Mouse (Mus musculus) lung, embryonic 16.5 days (tissue): ENCODE data around the gene Tex44. TPM values are rescaled to one million over a fixed set of nuclear protein-coding genes. Genes with fewer than 3 reads are reported as not detected.
A peak's percentile ranks its signal among the peaks of the same experiment; 100 is the strongest.

Experiments used
- ATAC-seq: fragments of 200-750 bp; cut with Nextera tagmentation; 2 replicates; pipeline ENCODE4 v1.8.0; 2017; ENCODE audit warnings: low read depth, mild to moderate bottlenecking, moderate library complexity
- H3K27ac ChIP-seq: fragments of 300-500 bp; sonication (generic); 2 replicates; pipeline ENCODE4 v1.5.1; 2014; ENCODE audit warnings: mild to moderate bottlenecking, control low read depth, low read length
- H3K27me3 ChIP-seq: fragments of 300-500 bp; sonication (generic); 2 replicates; pipeline ENCODE4 v1.6.1; 2014; ENCODE audit warnings: low read depth, low read length, mixed read lengths; ENCODE audit not compliant: control insufficient read depth, insufficient read depth
- H3K36me3 ChIP-seq: fragments of 300-500 bp; sonication (generic); 2 replicates; pipeline ENCODE4 v1.6.1; 2014; ENCODE audit warnings: low read length; ENCODE audit not compliant: control insufficient read depth, insufficient read depth
- H3K4me1 ChIP-seq: fragments of 300-500 bp; sonication (generic); replicated peaks from 2 replicates; pipeline ENCODE4 v1.6.1; 2014; ENCODE audit warnings: low read length, mixed read lengths; ENCODE audit not compliant: control insufficient read depth, insufficient read depth
- H3K4me2 ChIP-seq: fragments of 300-500 bp; sonication (generic); 2 replicates; pipeline ENCODE4 v1.6.1; 2014; ENCODE audit warnings: low read depth, low read length, control low read depth
- H3K4me3 ChIP-seq: fragments of 300-500 bp; sonication (generic); 2 replicates; pipeline ENCODE4 v1.5.1; 2014; ENCODE audit warnings: mild to moderate bottlenecking, low read length, control low read depth
- H3K9ac ChIP-seq: fragments of 300-500 bp; sonication (generic); 2 replicates; pipeline ENCODE4 v1.6.1; 2014; ENCODE audit warnings: low read length, control low read depth
- H3K9me3 ChIP-seq: fragments of 300-500 bp; sonication (generic); 2 replicates; pipeline ENCODE4 v1.6.1; 2016; ENCODE audit warnings: low read length; ENCODE audit not compliant: control insufficient read depth
- WGBS: fragments of 180-500 bp; shearing (Covaris S2); extraction: QIAGEN DNeasy Blood & Tissue Kit; methylation state at CpG from one replicate; pipeline ENCODE4 v1.1.7; 2014; 5-methylcytosine and 5-hydroxymethylcytosine counted together
- polyA plus RNA-seq: library from polyadenylated mRNA; unstranded; fragments of >200 nt; fragmentation: Nextera tagmentation; extraction: Ambion mirVana; gene quantifications from 2 replicates; pipeline ENCODE4 v1.2.1, GENCODE M21; 2015

Gene Tex44
- polyA plus RNA-seq, 1 experiment from 2014 or later, result not detected

- no peak overlapping the region for H3K9ac ChIP-seq
- H3K36me3 ChIP-seq, result no peaks in the 10 kb centered on the region
- no peak overlapping the region for H3K4me3 ChIP-seq
- no peaks in the 10 kb centered on the region for H3K27me3 ChIP-seq
- H3K4me1 ChIP-seq, result no peaks in the 10 kb centered on the region
- WGBS, result 72% methylated on average over 5 of the region's 5 CpGs
- no peak overlapping the region for H3K4me2 ChIP-seq
- H3K27ac ChIP-seq, result no peak overlapping the region
- no peak for ATAC-seq
- no peaks in the 10 kb centered on the region for H3K9me3 ChIP-seq
These were observed 11.4 kb upstream of the Tex44 start for GRCm38 (mm10) chr1:86414715-86415114.

- Histone ChIP-seq H3K4me3 (no peak overlapping the region), H3K36me3 (no peaks in the 10 kb centered on the region), H3K4me2 (no peak overlapping the region), H3K27ac (no peak overlapping the region), H3K9ac (no peak overlapping the region), H3K4me1 (no peaks in the 10 kb centered on the region), H3K9me3 (no peaks in the 10 kb centered on the region), H3K27me3 (no peaks in the 10 kb centered on the region)
- whole genome bisulfite sequencing, result 52% methylated on average over 2 of the region's 2 CpGs
- ATAC-seq, result no peak
These were observed 11.0 kb upstream of the Tex44 start for GRCm38 (mm10) chr1:86415144-86415543.

GRCm38 (mm10) chr1:86415612-86416184 lies 10.4 kb upstream of the Tex44 start:
- Histone ChIP-seq H3K27ac (no peak overlapping the region), H3K9me3 (no peaks in the 10 kb centered on the region), H3K4me1 (no peaks in the 10 kb centered on the region), H3K4me3 (no peak overlapping the region), H3K4me2 (no peak overlapping the region), H3K9ac (no peak overlapping the region), H3K36me3 (no peaks in the 10 kb centered on the region), H3K27me3 (no peaks in the 10 kb centered on the region)
- WGBS, result 60% methylated on average over 7 of the region's 7 CpGs
- ATAC-seq, result peak; percentile 41; the same call in 1 of the 2 replicates

- no peaks in the 10 kb centered on the region for H3K9me3 ChIP-seq
- 56% methylated on average over 6 of the region's 6 CpGs for WGBS
These were observed 9.8 kb upstream of the Tex44 start for GRCm38 (mm10) chr1:86416321-86416720.

DNA sequence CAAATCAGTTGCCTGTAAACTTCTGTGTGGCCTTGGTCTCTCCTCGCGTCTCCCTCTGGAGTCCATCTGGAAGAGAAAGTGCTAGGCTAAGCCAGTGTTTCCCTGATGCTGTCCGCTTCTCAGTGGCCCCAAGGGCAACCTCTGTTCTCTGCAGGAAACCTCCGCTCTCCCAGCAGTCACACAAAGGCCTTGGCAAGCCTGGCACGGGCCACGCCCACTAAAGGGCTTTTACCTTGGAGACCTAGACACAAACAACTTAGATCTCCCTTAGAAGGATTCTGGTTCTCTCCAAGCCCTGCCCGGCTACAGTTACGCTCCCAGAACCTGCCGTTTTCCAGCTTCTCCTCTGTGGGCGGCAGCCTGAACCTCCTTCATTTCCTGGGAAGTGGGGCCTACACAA lies 5.1 kb upstream of the Tex44 start:
- no peak overlapping the region for H3K27ac ChIP-seq
- ATAC-seq, result no peak

More at GRCm38 (mm10) chr1:86416321-86416720, 9.8 kb upstream of the Tex44 start:
- Histone ChIP-seq H3K4me2 (no peak overlapping the region), H3K27me3 (no peaks in the 10 kb centered on the region), H3K4me1 (no peaks in the 10 kb centered on the region), H3K27ac (no peak overlapping the region), H3K9ac (no peak overlapping the region), H3K4me3 (no peak overlapping the region), H3K36me3 (no peaks in the 10 kb centered on the region)
- ATAC-seq, result peak; percentile 21; the same call in 1 of the 2 replicates

DNA sequence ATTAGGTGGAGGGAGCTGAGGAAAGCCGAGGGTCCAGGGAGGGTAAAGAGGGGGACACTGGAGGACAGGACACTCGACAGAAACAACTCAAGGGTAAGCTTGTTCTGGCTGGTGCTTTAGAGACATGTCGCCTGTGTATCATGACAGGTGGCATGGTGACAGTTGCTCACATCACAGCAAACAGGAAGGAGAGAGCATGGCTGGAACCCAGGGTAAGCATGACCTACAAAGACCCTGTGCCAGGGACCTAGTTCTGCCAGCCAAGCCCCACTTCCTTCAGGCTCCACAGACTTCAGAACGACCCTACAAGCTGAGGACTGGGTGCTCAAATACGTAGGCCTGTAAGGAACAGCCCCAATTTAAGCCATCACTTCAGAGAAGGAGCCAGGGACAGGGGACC lies 2.2 kb upstream of the Tex44 start:
- no peaks in the 10 kb centered on the region for H3K4me1 ChIP-seq
- H3K4me3 ChIP-seq, result no peak overlapping the region
- no peaks in the 10 kb centered on the region for H3K9me3 ChIP-seq
- no peaks in the 10 kb centered on the region for H3K36me3 ChIP-seq
- no peaks in the 10 kb centered on the region for H3K27me3 ChIP-seq
- no peak overlapping the region for H3K4me2 ChIP-seq
- ATAC-seq, result no peak
- no peak overlapping the region for H3K9ac ChIP-seq
- H3K27ac ChIP-seq, result no peak overlapping the region
- 73% methylated on average over 5 of the region's 5 CpGs for WGBS

More for the DNA sequence above, 5.1 kb upstream of the Tex44 start:
- H3K4me3 ChIP-seq, result no peak overlapping the region
- H3K36me3 ChIP-seq, result no peaks in the 10 kb centered on the region
- H3K9me3 ChIP-seq, result no peaks in the 10 kb centered on the region
- no peaks in the 10 kb centered on the region for H3K4me1 ChIP-seq
- WGBS, result 42% methylated on average over 10 of the region's 10 CpGs
- no peaks in the 10 kb centered on the region for H3K27me3 ChIP-seq
- H3K4me2 ChIP-seq, result no peak overlapping the region
- H3K9ac ChIP-seq, result peak overlapping the region; percentile 39; the same call in 1 of the 2 replicates

GRCm38 (mm10) chr1:86424336-86424735 lies 1.8 kb upstream of the Tex44 start:
- Histone ChIP-seq H3K4me1 (no peaks in the 10 kb centered on the region), H3K9ac (no peak overlapping the region), H3K9me3 (no peaks in the 10 kb centered on the region), H3K27me3 (no peaks in the 10 kb centered on the region), H3K4me3 (no peak overlapping the region), H3K36me3 (no peaks in the 10 kb centered on the region), H3K27ac (no peak overlapping the region), H3K4me2 (no peak overlapping the region)
- 76% methylated on average over 1 of the region's 1 CpGs for WGBS
- no peak for ATAC-seq

DNA sequence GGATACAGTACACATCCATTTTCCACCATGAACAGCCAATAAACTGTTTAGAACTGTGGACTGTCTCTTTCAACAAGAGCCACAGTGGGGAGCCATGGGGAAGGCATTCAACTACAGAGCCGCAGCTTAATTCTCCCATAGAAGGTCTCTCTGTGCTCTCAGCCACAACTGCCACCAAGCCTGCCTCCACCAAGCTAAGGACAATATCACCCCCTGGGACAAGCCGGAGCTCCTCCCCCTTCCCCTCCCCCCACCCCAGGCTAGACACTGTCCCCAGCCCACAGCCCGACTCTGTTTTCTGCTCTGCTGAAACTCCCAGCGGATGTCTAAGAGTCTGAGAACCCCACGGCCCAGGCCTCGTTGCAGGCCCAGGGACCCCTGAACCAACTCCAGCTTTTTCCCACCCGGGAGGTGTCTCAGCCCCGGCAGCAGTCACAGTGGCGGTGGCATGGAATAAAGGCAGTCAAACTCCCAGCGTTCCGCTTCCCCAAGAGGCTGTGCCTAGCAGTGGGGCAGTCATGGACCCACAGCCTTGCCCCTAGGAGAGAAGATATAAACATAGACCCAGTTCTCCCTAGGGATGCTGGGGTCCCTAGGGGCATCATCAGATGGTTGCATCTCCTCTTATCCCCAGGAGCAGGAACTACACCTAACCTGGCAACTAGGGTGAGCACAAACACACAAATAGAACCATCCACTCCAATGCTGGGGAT lies 1.1 kb upstream of the Tex44 start:
- Histone ChIP-seq H3K4me2 (no peak overlapping the region), H3K4me3 (no peak overlapping the region), H3K4me1 (no peaks in the 10 kb centered on the region), H3K9ac (peak overlapping the region; percentile 18; the same call in 1 of the 2 replicates), H3K36me3 (no peaks in the 10 kb centered on the region), H3K27ac (no peak overlapping the region), H3K9me3 (no peaks in the 10 kb centered on the region), H3K27me3 (no peaks in the 10 kb centered on the region)
- 29% methylated on average over 11 of the region's 11 CpGs for WGBS
- ATAC-seq, result no peak

- 43% methylated on average over 2 of the region's 2 CpGs for WGBS
- H3K27me3 ChIP-seq, result no peaks in the 10 kb centered on the region
- H3K27ac ChIP-seq, result no peak overlapping the region
- H3K9ac ChIP-seq, result no peak overlapping the region
- peaks cover 12% of the 10 kb centered on the region for H3K4me1 ChIP-seq
- H3K9me3 ChIP-seq, result no peaks in the 10 kb centered on the region
- no peak overlapping the region for H3K4me2 ChIP-seq
- no peaks in the 10 kb centered on the region for H3K36me3 ChIP-seq
- no peak for ATAC-seq
- H3K4me3 ChIP-seq, result no peak overlapping the region
These were observed 3.9 kb downstream of the Tex44 start for GRCm38 (mm10) chr1:86430056-86430455.
